Mouse (Mus musculus): ENCODE results near the gene AC124108.1. TPM values are rescaled to one million over a fixed set of nuclear protein-coding genes. Genes with fewer than 3 reads are reported as not detected.

The AC124108.1 gene
- total and polyA plus RNA-seq, 2 experiments: not detected

DNA sequence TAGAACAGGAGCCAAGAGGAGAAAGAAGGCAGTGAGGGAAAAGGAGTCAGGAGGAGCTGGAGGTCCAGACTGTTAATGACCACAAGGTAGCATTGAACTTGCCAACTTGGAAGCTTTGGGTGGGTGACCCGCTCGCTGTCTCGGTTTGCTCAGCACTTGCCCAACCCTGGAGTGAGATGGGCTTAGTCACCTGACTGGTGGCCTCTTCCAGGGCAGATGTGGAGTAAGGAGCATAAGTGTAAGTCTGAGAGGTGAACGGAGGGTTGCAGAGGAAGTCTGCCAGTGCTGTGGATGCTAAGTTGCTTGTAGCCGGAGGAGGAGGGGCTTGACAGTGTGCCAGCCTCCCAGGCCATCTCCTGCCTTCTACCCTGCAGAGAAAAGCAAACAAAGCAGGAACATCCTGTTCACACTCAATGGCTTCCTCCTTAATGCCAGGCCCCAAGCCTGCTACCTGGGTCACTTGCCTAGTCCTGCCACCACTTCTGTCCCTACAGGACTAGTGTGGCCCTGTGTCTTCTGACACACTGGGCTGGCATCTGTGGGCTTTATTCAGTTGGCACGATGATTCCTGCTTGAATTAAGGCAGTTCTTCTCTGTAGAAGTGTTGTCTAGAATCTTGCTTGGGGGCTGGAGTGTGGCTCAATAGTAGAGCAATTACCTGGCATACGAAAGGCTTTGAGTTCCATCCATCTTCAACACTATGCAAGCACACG is 45.1 kb upstream of the AC124108.1 start:
- H3K27ac ChIP-seq (replicated peaks; ENCODE audit: insufficient read depth, low read depth, low read length): no peak overlapping the region
- peak; percentile 74 for DNase-seq (ENCODE audit: extremely low read depth, low read depth, low spot score)
- 76% methylated on average over 8 of the region's 8 CpGs for whole genome bisulfite sequencing
- no peak overlapping the region for H3K9ac ChIP-seq (ENCODE audit: low read depth, low read length)
- no peaks in the 10 kb centered on the region for H3K27me3 ChIP-seq (ENCODE audit: control insufficient read depth, insufficient read depth, low read length)
- H3K4me1 ChIP-seq (ENCODE audit: control insufficient read depth, insufficient read depth, low read length): peaks cover 9% of the 10 kb centered on the region; the same call in 1 of the 2 replicates
- H3K79me2 ChIP-seq (ENCODE audit: control insufficient read depth, insufficient read depth, low read length): no peaks in the 10 kb centered on the region
- no peak overlapping the region for H3K4me3 ChIP-seq (ENCODE audit: insufficient read depth, low read depth, low read length)
- no peak for TF ChIP-seq CTCF (IDR thresholded peaks at IDR 0.05; ENCODE audit: low read depth, low read length)
- TF ChIP-seq POLR2A (IDR thresholded peaks at IDR 0.05; ENCODE audit: extremely low read depth, insufficient read depth, low read length): no peak
- no peaks in the 10 kb centered on the region for H3K36me3 ChIP-seq (ENCODE audit: control insufficient read depth, insufficient read depth, low read length)

GRCm38 (mm10) chr1:132149410-132149809 is 41.8 kb upstream of the AC124108.1 start:
- no peaks in the 10 kb centered on the region for H3K79me2 ChIP-seq (ENCODE audit: control insufficient read depth, insufficient read depth, low read length)
- DNase-seq (ENCODE audit: extremely low read depth, low read depth, low spot score): no peak
- H3K9ac ChIP-seq (ENCODE audit: low read depth, low read length): no peak overlapping the region
- H3K27me3 ChIP-seq (ENCODE audit: control insufficient read depth, insufficient read depth, low read length): no peaks in the 10 kb centered on the region
- H3K27ac ChIP-seq (replicated peaks; ENCODE audit: insufficient read depth, low read depth, low read length): no peak overlapping the region
- TF ChIP-seq POLR2A (IDR thresholded peaks at IDR 0.05; ENCODE audit: extremely low read depth, insufficient read depth, low read length) (no peak), CTCF (IDR thresholded peaks at IDR 0.05; ENCODE audit: low read depth, low read length) (no peak)
- H3K36me3 ChIP-seq (ENCODE audit: control insufficient read depth, insufficient read depth, low read length): no peaks in the 10 kb centered on the region
- no peak overlapping the region for H3K4me3 ChIP-seq (ENCODE audit: insufficient read depth, low read depth, low read length)
- WGBS: 86% methylated on average over 2 of the region's 2 CpGs
- H3K4me1 ChIP-seq (ENCODE audit: control insufficient read depth, insufficient read depth, low read length): 0 out of 2 replicates have a peak, but pooled peaks cover 2% of the 10 kb centered on the region

DNA sequence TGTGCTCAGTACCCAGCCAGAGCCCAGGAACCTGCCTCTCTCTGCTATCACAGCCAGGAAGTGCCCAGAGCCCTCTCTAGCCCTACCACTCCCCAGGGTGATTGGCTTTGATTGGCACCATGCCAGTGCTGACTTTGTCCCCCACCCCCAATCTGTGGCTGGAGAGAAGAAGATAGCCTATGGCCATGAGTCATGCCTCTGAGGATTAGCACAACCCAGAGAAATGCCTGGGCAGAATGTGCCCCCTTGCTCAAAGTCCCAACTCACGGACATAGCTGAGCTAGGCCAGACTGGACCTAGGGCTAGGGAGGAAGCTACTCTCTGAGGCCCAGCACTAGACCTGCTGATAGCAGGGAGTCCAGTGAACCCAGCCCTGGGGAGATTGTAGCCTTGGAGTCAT is 41.1 kb upstream of the AC124108.1 start:
- no peak for DNase-seq (ENCODE audit: extremely low read depth, low read depth, low spot score)

GRCm38 (mm10) chr1:132150817-132151601 is 40.2 kb upstream of the AC124108.1 start:
- Histone ChIP-seq H3K36me3 (ENCODE audit: control insufficient read depth, insufficient read depth, low read length) (no peaks in the 10 kb centered on the region), H3K79me2 (ENCODE audit: control insufficient read depth, insufficient read depth, low read length) (no peaks in the 10 kb centered on the region), H3K9ac (ENCODE audit: low read depth, low read length) (no peak overlapping the region), H3K4me3 (ENCODE audit: insufficient read depth, low read depth, low read length) (no peak overlapping the region), H3K27me3 (ENCODE audit: control insufficient read depth, insufficient read depth, low read length) (no peaks in the 10 kb centered on the region), H3K4me1 (ENCODE audit: control insufficient read depth, insufficient read depth, low read length) (0 out of 2 replicates have a peak, but pooled peaks cover 2% of the 10 kb centered on the region), H3K27ac (replicated peaks; ENCODE audit: insufficient read depth, low read depth, low read length) (no peak overlapping the region)
- 70% methylated on average over 15 of the region's 15 CpGs for WGBS
- no peak for DNase-seq (ENCODE audit: extremely low read depth, low read depth, low spot score)
- TF ChIP-seq POLR2A (IDR thresholded peaks at IDR 0.05; ENCODE audit: extremely low read depth, insufficient read depth, low read length) (no peak), CTCF (IDR thresholded peaks at IDR 0.05; ENCODE audit: low read depth, low read length) (no peak)

More for the DNA sequence above, 41.1 kb upstream of the AC124108.1 start:
- no peak overlapping the region for H3K27ac ChIP-seq (replicated peaks; ENCODE audit: insufficient read depth, low read depth, low read length)
- no peak overlapping the region for H3K4me3 ChIP-seq (ENCODE audit: insufficient read depth, low read depth, low read length)
- 23% methylated on average over 1 of the region's 1 CpGs for WGBS
- H3K4me1 ChIP-seq (ENCODE audit: control insufficient read depth, insufficient read depth, low read length): 0 out of 2 replicates have a peak, but pooled peaks cover 2% of the 10 kb centered on the region
- H3K36me3 ChIP-seq (ENCODE audit: control insufficient read depth, insufficient read depth, low read length): no peaks in the 10 kb centered on the region
- no peak overlapping the region for H3K9ac ChIP-seq (ENCODE audit: low read depth, low read length)
- H3K27me3 ChIP-seq (ENCODE audit: control insufficient read depth, insufficient read depth, low read length): no peaks in the 10 kb centered on the region
- no peak for TF ChIP-seq POLR2A (IDR thresholded peaks at IDR 0.05; ENCODE audit: extremely low read depth, insufficient read depth, low read length)
- TF ChIP-seq CTCF (IDR thresholded peaks at IDR 0.05; ENCODE audit: low read depth, low read length): no peak
- H3K79me2 ChIP-seq (ENCODE audit: control insufficient read depth, insufficient read depth, low read length): no peaks in the 10 kb centered on the region

GRCm38 (mm10) chr1:132151908-132152307 is 39.3 kb upstream of the AC124108.1 start:
- Histone ChIP-seq H3K4me1 (ENCODE audit: control insufficient read depth, insufficient read depth, low read length) (no peaks in the 10 kb centered on the region), H3K9ac (ENCODE audit: low read depth, low read length) (no peak overlapping the region), H3K27ac (replicated peaks; ENCODE audit: insufficient read depth, low read depth, low read length) (no peak overlapping the region), H3K79me2 (ENCODE audit: control insufficient read depth, insufficient read depth, low read length) (no peaks in the 10 kb centered on the region), H3K36me3 (ENCODE audit: control insufficient read depth, insufficient read depth, low read length) (no peaks in the 10 kb centered on the region), H3K27me3 (ENCODE audit: control insufficient read depth, insufficient read depth, low read length) (no peaks in the 10 kb centered on the region), H3K4me3 (ENCODE audit: insufficient read depth, low read depth, low read length) (no peak overlapping the region)
- WGBS: 55% methylated on average over 2 of the region's 2 CpGs
- peak; percentile 90 for DNase-seq (ENCODE audit: extremely low read depth, low read depth, low spot score)
- TF ChIP-seq CTCF (IDR thresholded peaks at IDR 0.05; ENCODE audit: low read depth, low read length) (no peak), POLR2A (IDR thresholded peaks at IDR 0.05; ENCODE audit: extremely low read depth, insufficient read depth, low read length) (no peak)

Measured in liver, adult 2 months (tissue).